Mouse (Mus musculus): ENCODE measurements at regions not wholly inside any gene's neighbourhood (a gene's known extent, or its start where the extent isn't known, plus 50 kb on each side); places are given as distances from the start of the nearest gene placed in this dataset.
A peak's percentile ranks its signal among the peaks of the same experiment; 100 is the strongest.

DNA sequence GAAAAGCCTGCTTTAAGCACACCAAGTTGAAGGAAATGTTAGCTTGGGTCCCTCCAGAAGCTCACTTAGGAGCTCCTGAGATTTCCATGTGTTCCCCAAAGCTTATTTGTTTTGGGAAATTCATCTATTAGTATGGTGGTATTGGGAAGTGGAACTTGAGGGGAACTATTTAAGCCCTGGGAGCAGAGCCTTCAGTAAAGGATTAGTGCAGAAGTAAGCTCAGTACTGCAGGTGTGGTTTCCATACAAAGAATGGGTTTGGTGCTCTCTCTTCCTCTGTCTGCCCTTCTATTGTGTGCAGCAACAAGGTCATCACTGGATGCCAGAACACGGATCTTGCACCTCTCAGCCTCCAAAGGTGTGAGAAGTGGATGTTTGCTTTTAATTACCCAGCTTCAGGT lies 57.2 kb downstream of the Foxa2 start:
- peak overlapping the region; percentile 45 for H3K27ac ChIP-seq (replicated peaks; ENCODE audit: insufficient read depth, low read depth, low read length)
- no peak for TF ChIP-seq CTCF (IDR thresholded peaks at IDR 0.05; ENCODE audit: low read depth, low read length)
- TF ChIP-seq POLR2A (IDR thresholded peaks at IDR 0.05; ENCODE audit: extremely low read depth, insufficient read depth, low read length) = no peak
- H3K4me1 ChIP-seq (ENCODE audit: control insufficient read depth, insufficient read depth, low read length) = peaks cover 21% of the 10 kb centered on the region
- H3K27me3 ChIP-seq (ENCODE audit: control insufficient read depth, insufficient read depth, low read length) = no peaks in the 10 kb centered on the region
- H3K9ac ChIP-seq (ENCODE audit: low read depth, low read length) = no peak overlapping the region
- WGBS = 62% methylated on average over 1 of the region's 1 CpGs
- DNase-seq (ENCODE audit: extremely low read depth, low read depth, low spot score) = no peak
- H3K79me2 ChIP-seq (ENCODE audit: control insufficient read depth, insufficient read depth, low read length) = no peaks in the 10 kb centered on the region
- peaks cover 12% of the 10 kb centered on the region for H3K36me3 ChIP-seq (ENCODE audit: control insufficient read depth, insufficient read depth, low read length)
- no peak overlapping the region for H3K4me3 ChIP-seq (ENCODE audit: insufficient read depth, low read depth, low read length)

DNA sequence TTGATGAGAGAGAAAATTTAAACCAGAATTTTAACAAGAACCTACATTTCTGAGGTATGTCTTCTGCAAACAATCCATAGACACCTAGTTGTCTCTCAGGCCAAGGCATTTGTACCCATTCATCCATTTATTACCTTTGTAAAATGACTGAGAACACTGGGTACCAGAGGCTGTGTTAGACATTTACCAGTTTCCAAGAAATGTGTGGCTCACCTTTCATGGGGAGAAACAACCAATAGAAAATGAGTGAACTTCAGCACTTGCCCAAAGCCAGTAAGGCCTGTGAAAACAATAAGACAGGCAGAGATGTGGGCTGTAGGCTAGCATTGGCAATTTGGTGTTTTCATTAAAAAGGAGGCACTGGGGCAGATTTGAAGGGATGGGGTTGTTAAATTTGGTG lies 58.2 kb downstream of the Foxa2 start:
- peak overlapping the region; percentile 63 for H3K27ac ChIP-seq (replicated peaks; ENCODE audit: insufficient read depth, low read depth, low read length)
- no peaks in the 10 kb centered on the region for H3K27me3 ChIP-seq (ENCODE audit: control insufficient read depth, insufficient read depth, low read length)
- no peak overlapping the region for H3K4me3 ChIP-seq (ENCODE audit: insufficient read depth, low read depth, low read length)
- peaks cover 12% of the 10 kb centered on the region for H3K4me1 ChIP-seq (ENCODE audit: control insufficient read depth, insufficient read depth, low read length)
- peaks cover 17% of the 10 kb centered on the region for H3K36me3 ChIP-seq (ENCODE audit: control insufficient read depth, insufficient read depth, low read length)
- H3K9ac ChIP-seq (ENCODE audit: low read depth, low read length) = no peak overlapping the region
- DNase-seq (ENCODE audit: extremely low read depth, low read depth, low spot score) = peak; percentile 67
- TF ChIP-seq POLR2A (IDR thresholded peaks at IDR 0.05; ENCODE audit: extremely low read depth, insufficient read depth, low read length) (no peak), CTCF (IDR thresholded peaks at IDR 0.05; ENCODE audit: low read depth, low read length) (no peak)
- no peaks in the 10 kb centered on the region for H3K79me2 ChIP-seq (ENCODE audit: control insufficient read depth, insufficient read depth, low read length)

DNA sequence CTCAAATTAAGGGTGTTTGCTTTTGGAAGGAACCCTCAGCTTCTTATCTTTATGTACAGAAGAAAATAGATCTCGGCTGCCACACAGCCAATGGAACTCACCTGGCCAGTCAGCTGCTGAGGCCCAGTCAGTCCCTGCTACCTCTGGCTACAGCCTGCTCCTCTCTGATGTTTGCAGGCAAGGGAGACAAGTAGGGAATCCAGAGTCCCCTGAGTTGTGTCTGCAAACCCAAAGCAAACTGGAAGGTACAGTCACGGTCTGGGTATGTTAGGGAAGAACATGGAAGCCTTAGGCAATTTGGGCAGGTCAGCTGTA lies 61.6 kb downstream of the Foxa2 start:
- H3K79me2 ChIP-seq (ENCODE audit: control insufficient read depth, insufficient read depth, low read length) = no peaks in the 10 kb centered on the region
- no peak overlapping the region for H3K27ac ChIP-seq (replicated peaks; ENCODE audit: insufficient read depth, low read depth, low read length)
- no peak overlapping the region for H3K4me3 ChIP-seq (ENCODE audit: insufficient read depth, low read depth, low read length)
- DNase-seq (ENCODE audit: extremely low read depth, low read depth, low spot score) = no peak
- peaks cover 17% of the 10 kb centered on the region for H3K36me3 ChIP-seq (ENCODE audit: control insufficient read depth, insufficient read depth, low read length)
- WGBS = 53% methylated on average over 2 of the region's 2 CpGs
- H3K4me1 ChIP-seq (ENCODE audit: control insufficient read depth, insufficient read depth, low read length) = peaks cover 19% of the 10 kb centered on the region
- H3K9ac ChIP-seq (ENCODE audit: low read depth, low read length) = no peak overlapping the region
- TF ChIP-seq CTCF (IDR thresholded peaks at IDR 0.05; ENCODE audit: low read depth, low read length) (no peak), POLR2A (IDR thresholded peaks at IDR 0.05; ENCODE audit: extremely low read depth, insufficient read depth, low read length) (no peak)
- no peaks in the 10 kb centered on the region for H3K27me3 ChIP-seq (ENCODE audit: control insufficient read depth, insufficient read depth, low read length)

DNA sequence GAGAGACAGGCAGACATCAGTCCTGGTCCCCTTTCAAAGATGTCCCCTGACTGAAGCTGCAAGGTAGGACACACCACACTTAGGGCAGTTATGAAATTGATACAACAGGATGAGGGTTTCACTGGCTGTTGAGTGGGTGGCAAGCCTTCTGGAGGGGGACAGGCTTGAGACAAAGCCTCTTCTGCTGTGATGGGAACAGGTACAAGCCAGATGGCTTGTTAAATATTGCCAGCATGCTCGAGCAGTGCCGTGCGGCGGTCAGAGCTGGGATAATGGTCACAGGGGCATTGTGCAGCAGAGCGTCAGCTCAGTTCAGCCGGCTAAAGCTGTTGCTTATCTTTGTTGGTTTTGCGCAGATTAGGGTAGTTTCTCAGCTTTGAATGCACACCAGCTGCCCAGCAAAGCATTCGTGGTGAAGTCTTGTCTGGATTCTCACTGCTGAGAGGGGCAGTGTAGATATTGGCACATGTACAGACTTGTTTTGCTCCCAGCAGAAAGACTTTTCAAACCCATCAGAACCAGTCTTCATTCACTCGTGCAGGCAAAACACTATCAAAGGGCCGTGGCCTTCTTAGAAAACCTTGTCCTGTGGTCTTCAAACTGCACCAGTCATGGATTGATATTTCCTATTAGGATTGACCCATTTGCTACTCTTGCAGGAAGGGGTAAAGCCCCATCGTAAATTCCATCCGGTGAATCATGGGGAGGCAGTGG lies 62.1 kb downstream of the Foxa2 start:
- no peaks in the 10 kb centered on the region for H3K27me3 ChIP-seq (ENCODE audit: control insufficient read depth, insufficient read depth, low read length)
- 0 out of 2 replicates have a peak, but pooled peaks have one; percentile 26 for TF ChIP-seq CTCF (IDR thresholded peaks at IDR 0.05; ENCODE audit: low read depth, low read length)
- TF ChIP-seq POLR2A (IDR thresholded peaks at IDR 0.05; ENCODE audit: extremely low read depth, insufficient read depth, low read length) = no peak
- H3K4me1 ChIP-seq (ENCODE audit: control insufficient read depth, insufficient read depth, low read length) = peaks cover 21% of the 10 kb centered on the region
- no peak overlapping the region for H3K4me3 ChIP-seq (ENCODE audit: insufficient read depth, low read depth, low read length)
- 40% methylated on average over 12 of the region's 12 CpGs for WGBS
- no peak for DNase-seq (ENCODE audit: extremely low read depth, low read depth, low spot score)
- no peak overlapping the region for H3K27ac ChIP-seq (replicated peaks; ENCODE audit: insufficient read depth, low read depth, low read length)
- H3K36me3 ChIP-seq (ENCODE audit: control insufficient read depth, insufficient read depth, low read length) = peaks cover 16% of the 10 kb centered on the region
- H3K9ac ChIP-seq (ENCODE audit: low read depth, low read length) = no peak overlapping the region
- no peaks in the 10 kb centered on the region for H3K79me2 ChIP-seq (ENCODE audit: control insufficient read depth, insufficient read depth, low read length)

DNA sequence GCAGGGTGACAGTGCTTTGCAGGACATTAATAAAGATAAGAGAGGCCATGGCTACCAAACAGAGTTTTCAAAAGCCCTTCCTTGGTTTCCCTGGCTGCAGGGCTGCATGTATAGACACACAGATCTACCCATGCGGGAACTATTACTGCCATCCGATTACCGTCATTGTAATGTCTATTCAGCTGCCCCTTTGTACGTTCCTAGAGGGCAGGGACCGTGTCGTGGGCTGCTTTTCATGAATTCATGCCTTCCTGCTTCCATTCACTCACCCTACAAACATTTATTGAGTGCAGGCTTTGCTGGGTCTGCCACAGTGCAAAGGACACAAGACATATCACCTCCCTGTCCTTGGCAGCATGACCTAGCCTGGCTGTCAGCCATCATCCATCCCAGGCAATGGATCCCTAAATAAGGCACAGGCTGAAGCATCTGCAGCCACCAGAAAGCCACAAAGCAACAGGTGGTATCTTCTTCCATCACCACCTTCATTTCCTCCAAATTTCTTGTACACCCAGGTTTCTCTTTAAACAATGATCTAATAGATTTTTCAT lies 65.8 kb downstream of the Foxa2 start:
- no peak overlapping the region for H3K4me3 ChIP-seq (ENCODE audit: insufficient read depth, low read depth, low read length)
- no peak overlapping the region for H3K9ac ChIP-seq (ENCODE audit: low read depth, low read length)
- H3K27ac ChIP-seq (replicated peaks; ENCODE audit: insufficient read depth, low read depth, low read length) = peak overlapping the region; percentile 78
- H3K79me2 ChIP-seq (ENCODE audit: control insufficient read depth, insufficient read depth, low read length) = no peaks in the 10 kb centered on the region
- WGBS = 30% methylated on average over 6 of the region's 6 CpGs
- TF ChIP-seq CTCF (IDR thresholded peaks at IDR 0.05; ENCODE audit: low read depth, low read length) (no peak), POLR2A (IDR thresholded peaks at IDR 0.05; ENCODE audit: extremely low read depth, insufficient read depth, low read length) (no peak)
- no peaks in the 10 kb centered on the region for H3K27me3 ChIP-seq (ENCODE audit: control insufficient read depth, insufficient read depth, low read length)
- peaks cover 17% of the 10 kb centered on the region for H3K4me1 ChIP-seq (ENCODE audit: control insufficient read depth, insufficient read depth, low read length)
- DNase-seq (ENCODE audit: extremely low read depth, low read depth, low spot score) = peak; percentile 90
- peaks cover 12% of the 10 kb centered on the region for H3K36me3 ChIP-seq (ENCODE audit: control insufficient read depth, insufficient read depth, low read length)

DNA sequence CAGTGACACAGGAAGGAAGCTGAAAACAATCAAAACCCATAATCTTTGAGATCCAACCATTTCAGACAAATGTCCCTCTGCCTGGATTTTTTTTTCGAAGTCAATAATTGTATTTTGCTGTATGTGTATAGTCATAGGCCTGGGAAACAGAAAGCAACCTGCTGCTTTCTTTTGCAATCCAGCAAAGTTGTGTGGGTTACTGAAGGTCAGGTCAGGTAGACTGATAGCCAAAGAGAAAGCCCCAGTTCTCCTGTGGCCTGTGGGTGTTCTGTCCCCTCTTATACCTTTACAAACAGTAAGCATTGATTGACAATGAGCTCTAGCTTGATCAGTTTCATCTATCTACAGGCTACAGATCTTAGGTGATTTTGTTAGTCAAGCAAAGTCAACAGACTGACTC lies 66.4 kb downstream of the Foxa2 start:
- H3K4me3 ChIP-seq (ENCODE audit: insufficient read depth, low read depth, low read length) = no peak overlapping the region
- H3K27me3 ChIP-seq (ENCODE audit: control insufficient read depth, insufficient read depth, low read length) = no peaks in the 10 kb centered on the region
- DNase-seq (ENCODE audit: extremely low read depth, low read depth, low spot score) = peak; percentile 79
- H3K4me1 ChIP-seq (ENCODE audit: control insufficient read depth, insufficient read depth, low read length) = peaks cover 17% of the 10 kb centered on the region
- no peaks in the 10 kb centered on the region for H3K79me2 ChIP-seq (ENCODE audit: control insufficient read depth, insufficient read depth, low read length)
- 19% methylated on average over 1 of the region's 1 CpGs for WGBS
- peak overlapping the region; percentile 78 for H3K27ac ChIP-seq (replicated peaks; ENCODE audit: insufficient read depth, low read depth, low read length)
- TF ChIP-seq CTCF (IDR thresholded peaks at IDR 0.05; ENCODE audit: low read depth, low read length) = no peak
- TF ChIP-seq POLR2A (IDR thresholded peaks at IDR 0.05; ENCODE audit: extremely low read depth, insufficient read depth, low read length) = no peak
- H3K36me3 ChIP-seq (ENCODE audit: control insufficient read depth, insufficient read depth, low read length) = peaks cover 16% of the 10 kb centered on the region
- H3K9ac ChIP-seq (ENCODE audit: low read depth, low read length) = no peak overlapping the region

Data from liver, adult 2 months (tissue).